Mouse (Mus musculus): ENCODE results near the gene Nob1. TPM values are rescaled to one million over a fixed set of nuclear protein-coding genes. Genes with fewer than 3 reads are reported as not detected.

The Nob1 gene
- total RNA-seq, 2 experiments from 2014 or later: 17.4 to 18.6 TPM

DNA sequence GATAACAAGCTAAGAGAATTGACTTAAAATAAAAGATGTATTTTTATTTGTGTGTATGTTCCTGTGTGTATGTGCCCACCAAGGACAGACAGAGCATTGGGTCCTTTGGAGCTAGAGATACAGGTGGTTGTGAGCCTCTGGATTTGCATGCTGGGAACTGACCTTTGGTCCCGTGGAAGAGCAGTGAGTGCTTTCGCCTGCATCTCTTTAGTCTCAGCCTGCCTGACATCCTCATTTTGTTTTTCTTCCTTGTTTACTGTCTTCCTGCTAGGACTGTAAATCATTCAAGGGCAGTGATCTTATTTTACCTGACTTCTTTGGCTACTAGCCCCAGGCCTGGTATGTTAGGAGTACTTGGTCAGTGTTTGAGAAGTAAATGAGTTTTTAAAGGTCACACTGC is 12.9 kb upstream of the Nob1 start:
- DNase-seq: no peak
- intact Hi-C loops (cut with DNase I; ENCODE audit: low total_unique reads): loop anchor here (10.0 kb wide), 1 partner anchor 333 kb away; no protein-coding TSS in a partner anchor

DNA sequence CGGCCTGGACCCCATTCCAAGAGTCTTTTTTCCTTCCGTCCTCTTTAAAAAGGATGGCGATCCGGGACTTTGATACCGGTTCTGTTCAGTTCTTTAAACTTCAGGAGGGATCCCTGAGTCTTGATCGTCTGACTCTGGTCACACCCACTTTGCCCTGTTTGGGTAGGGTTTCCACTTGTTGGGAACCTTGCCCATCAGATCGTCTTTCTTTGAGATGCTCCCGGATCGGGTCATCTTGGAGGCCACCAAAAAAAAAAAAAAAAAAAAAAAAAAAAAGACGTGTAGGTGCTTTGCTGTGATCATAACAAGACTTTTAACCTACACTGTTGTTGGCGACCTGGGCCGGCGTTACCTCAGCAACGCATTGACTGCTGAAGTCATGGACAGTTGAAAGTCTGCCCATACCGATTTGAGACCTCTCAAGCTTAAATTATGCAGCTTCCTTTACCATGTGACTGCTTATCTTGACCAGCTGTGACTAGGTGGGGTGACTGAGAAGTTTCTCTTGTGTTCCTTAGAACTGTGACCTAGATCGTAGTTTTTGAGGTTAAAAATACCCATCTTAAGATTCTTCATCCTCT is 12.1 kb upstream of the Nob1 start:
- no peak for DNase-seq
- intact Hi-C loops (cut with DNase I; ENCODE audit: low total_unique reads): loop anchor here (10.0 kb wide), 1 partner anchor 332 kb away; no protein-coding TSS in a partner anchor

DNA sequence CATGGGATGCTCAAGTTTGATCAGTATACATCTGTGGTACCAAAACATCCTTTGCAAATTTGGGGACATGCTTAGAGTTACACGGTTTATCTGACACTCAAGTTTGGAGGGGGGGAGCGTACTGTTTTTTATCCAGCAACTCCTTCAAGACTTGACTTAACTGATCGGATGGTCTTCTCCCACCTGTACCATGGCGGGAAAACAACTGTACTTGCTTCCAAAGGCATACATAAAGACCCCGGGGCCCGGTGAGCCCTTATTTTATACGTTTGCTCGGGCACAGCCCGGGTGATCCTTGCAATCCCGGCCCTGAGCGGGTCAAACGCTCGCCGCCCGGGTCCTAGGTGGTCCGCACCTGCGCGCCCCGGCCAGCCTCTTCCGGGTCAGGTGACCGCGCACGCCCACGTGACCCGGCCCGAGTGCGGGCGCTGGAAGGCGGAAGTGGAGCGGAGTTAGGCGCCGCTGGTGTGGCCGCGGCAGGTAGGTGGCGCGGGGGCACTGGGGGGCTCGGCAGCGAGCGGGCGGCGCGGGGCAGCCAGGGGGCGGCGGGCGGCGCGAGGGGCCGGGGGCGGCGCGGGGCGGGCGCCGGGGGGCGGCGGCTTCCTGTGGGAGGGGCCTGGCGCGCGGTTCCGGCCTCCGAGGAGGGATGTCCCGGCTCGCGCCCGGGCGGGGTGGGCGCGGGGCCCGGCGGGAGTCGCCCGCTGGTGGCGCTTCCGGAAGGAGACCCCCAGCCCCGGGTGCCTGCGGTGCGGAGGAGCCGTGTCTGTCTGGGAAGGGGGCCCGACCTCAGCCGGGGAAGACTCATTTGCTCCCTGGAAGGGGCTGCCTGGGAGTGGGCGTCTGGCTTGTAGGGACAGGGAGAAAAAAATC is 11.3 kb upstream of the Nob1 start, which contains the start of gene Wwp2:
Wwp2 (plus strand) TSS at position 404 of the 870 bp plus-strand sequence.
- peak; percentile 74 for DNase-seq
- intact Hi-C loops (cut with DNase I; ENCODE audit: low total_unique reads): loop anchor here (10.0 kb wide), 1 partner anchor 331 kb away; no protein-coding TSS in a partner anchor

DNA sequence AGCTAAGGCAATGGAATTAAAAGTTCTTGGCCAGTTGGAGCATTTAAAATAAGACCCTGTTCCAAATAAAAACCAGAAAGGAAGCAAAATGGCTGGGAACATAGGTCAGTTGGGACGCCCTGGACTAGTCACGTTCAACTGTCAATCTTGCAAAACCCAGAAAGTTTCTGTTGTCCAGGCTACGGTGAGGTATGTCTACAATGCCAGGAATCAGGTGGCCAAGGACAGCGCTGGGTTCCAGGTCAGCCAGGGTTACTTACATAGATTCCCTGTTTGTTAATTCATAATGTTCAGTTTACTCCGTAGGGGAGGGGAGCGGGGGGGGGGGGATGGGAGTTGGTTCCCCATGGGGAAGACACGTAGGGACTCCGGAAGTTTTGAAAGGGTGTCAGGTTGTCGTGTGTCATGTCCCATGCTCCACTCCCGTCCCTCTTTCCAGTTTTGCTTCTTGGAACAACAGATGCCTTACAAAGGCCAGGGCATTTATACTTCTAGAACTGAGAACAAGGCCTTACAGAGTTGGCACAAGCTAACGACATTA is 10.6 kb upstream of the Nob1 start:
- intact Hi-C loops (cut with DNase I; ENCODE audit: low total_unique reads): loop anchor here (10.0 kb wide), 1 partner anchor 331 kb away; no protein-coding TSS in a partner anchor
- no peak for DNase-seq

DNA sequence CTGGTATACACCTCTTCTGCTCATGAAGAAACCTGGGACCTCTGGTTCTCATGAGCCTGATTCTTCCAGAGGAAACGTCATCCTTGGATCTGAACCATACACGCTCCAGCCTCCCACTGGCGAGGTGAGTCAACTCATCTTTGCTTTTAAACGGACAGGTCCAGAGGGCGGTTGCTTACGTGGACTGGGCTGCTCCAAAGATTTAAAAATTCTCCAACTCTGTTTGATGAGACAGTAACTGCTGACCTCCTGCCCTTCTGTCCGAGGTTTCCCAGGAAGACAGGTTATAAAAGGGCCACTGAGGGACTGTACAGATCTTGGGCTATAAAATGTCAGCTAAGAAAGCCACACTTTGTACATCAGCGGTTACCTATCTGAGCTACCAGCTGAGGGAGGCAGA is 6.0 kb upstream of the Nob1 start:
- intact Hi-C loops (cut with DNase I; ENCODE audit: low total_unique reads): loop anchor here (10.0 kb wide), 1 partner anchor 326 kb away; no protein-coding TSS in a partner anchor
- no peak for DNase-seq

DNA sequence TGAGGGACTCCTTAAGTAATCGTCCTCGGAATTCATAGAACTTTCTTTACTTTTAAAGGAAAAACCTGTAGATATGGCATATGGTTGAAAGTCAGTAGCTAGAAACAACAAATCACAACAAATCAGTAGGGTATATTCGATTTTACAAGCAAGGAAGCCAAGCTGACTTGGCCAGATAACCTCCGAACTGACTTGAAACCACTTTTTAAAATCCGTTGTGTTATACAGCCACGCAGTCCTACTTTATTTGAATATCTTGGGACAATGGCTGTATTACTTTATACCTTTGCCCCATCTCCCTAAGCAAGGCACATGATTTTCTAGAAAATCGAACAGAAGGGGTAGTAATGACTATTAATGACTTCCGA is 363 bp upstream of the Nob1 start:
- DNase-seq: no peak
- intact Hi-C loops (cut with DNase I; ENCODE audit: low total_unique reads): no loop called here

DNA sequence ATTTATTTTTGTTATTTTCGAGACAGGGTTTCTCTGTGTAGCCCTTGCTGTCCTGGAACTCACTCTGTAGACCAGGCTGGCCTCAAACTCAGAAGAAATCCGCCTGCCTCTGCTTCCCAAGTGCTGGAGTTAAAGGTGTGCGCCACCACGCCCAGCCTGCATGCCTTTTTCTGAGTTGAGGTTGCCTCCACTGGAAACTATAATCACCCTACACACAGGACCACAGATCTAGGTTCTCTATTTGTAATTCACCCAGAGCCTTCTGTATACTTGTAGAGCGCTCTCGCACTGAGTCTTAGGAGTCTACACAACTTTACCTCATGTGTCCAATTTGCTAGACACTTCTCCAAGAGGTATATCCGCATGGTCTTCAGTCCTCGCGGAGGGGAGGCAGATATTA is 675 bp downstream of the Nob1 start:
- no peak for DNase-seq
- intact Hi-C loops (cut with DNase I; ENCODE audit: low total_unique reads): loop anchor here (5.0 kb wide), 1 partner anchor 37 kb away; no protein-coding TSS in a partner anchor

DNA sequence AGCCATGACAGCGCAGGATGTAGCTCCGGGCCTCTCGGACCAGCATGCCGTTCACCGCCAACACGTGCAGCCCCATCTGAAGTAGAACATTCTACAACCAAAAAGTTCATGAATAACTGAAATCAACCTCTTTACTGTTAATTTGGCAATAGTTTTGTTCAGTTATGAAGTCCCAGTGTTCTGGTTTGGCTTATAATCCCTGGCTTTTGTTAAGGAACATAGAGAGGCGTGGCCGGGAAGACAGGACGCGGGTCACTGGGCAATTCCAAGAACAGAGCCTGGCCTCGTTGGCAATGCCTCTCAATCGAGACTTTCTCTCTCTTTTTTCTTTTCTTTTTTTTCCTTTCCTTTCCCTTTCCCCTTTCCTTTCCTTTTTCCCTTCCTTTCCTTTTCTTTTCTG is 7.8 kb downstream of the Nob1 start:
- intact Hi-C loops (cut with DNase I; ENCODE audit: low total_unique reads): no loop called here

DNA sequence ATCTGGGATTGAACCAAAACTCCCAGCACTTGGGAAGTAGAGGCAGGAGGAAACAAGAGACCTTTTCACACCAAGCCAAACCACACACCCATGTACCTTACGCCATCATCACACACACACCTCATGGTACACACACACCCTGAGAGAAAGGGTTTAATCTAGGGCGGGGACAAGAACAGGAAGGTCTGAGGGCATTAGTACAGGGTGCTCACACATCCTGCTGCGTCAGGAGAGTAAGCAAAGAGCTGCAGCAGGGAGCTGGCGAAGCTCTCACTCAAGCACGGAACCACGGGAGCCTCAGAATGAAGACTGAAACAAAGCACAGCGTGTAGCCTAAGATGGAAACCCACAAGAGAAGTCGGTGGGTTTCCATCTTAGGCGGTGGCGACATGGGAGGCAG is 11.0 kb downstream of the Nob1 start:
- intact Hi-C loops (cut with DNase I; ENCODE audit: low total_unique reads): no loop called here
- no peak for DNase-seq

More for the DNA sequence above, 7.8 kb downstream of the Nob1 start:
- DNase-seq: no peak

DNA sequence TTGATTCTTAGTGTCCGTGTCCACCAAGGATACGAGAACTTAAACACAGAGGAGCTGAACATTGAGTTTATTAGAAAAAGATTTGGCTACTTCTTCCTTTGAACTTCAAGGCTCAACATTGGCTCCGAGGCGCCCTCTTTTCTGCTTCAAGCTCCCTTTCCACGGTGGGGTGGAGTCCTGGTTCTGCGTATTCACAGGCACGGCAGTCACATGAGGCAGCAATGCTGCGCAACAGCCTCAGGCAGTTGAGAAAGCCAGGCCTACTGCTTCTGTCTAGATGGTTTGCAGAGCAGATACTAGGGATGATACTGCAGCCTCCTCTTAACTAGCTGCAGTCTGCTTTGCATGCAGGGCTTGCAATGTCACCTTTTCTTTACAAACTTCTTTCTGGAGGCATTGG is 12.3 kb downstream of the Nob1 start:
- intact Hi-C loops (cut with DNase I; ENCODE audit: low total_unique reads): no loop called here
- no peak for DNase-seq

DNA sequence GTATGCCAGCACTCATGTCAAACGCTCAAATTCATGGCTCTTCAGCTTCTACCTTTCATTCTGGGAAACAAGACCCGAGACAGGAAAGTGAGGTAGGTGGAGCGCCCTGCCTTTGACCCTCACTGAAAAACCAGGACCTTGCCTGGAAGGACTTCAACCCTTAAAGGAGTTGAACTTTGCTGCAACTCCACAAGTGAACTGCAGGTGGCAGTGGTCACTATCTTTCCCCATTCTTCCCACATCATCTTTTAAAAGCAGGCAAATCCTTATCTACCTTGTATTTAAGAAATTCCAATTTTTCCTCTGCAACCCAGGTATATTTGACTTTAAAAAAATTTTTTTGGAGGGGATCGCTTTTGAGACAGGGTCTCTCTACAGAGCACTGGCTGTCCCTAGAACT is 13.5 kb downstream of the Nob1 start:
- intact Hi-C loops (cut with DNase I; ENCODE audit: low total_unique reads): no loop called here
- no peak for DNase-seq

DNA sequence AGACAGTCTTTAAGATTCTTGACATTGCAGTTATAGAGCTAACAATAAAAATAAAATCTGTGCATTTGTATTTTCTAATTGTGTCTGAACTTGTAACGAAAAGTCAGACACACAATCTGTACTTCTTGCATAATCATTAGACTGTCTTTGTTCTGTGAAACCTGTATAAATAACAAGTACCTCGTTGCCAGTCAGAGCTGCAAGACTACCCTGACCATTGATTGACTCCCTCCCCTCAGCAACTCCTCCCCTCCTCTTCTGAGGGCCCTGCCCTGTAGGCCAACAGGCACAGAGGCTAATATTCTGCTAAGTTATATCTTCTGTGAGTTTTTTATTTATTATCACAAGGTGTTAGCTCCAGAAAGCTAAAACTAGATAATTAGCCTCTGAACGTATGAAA is 18.9 kb downstream of the Nob1 start:
- intact Hi-C loops (cut with DNase I; ENCODE audit: low total_unique reads): no loop called here

DNA sequence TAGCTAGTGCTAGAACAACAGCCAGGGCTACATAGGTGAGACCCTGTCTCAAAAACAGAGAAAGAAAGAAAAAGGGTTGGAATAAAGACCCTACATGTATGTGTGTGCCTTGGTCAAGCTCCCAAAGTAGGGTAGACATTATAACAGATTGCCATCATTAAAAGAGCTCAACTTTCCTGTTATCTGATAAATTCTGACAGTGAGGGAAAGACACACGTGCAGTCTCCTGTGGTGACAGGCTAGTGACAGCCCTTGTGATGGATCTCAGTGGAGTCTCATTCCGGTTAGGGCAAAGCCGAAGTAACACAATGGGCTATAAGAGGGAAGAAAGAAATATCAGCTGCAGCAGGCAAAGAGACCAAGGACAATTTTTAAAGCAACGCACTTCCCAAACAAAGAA is 20.8 kb downstream of the Nob1 start:
- intact Hi-C loops (cut with DNase I; ENCODE audit: low total_unique reads): no loop called here
- DNase-seq: no peak

More for the DNA sequence above, 18.9 kb downstream of the Nob1 start:
- DNase-seq: no peak

DNA sequence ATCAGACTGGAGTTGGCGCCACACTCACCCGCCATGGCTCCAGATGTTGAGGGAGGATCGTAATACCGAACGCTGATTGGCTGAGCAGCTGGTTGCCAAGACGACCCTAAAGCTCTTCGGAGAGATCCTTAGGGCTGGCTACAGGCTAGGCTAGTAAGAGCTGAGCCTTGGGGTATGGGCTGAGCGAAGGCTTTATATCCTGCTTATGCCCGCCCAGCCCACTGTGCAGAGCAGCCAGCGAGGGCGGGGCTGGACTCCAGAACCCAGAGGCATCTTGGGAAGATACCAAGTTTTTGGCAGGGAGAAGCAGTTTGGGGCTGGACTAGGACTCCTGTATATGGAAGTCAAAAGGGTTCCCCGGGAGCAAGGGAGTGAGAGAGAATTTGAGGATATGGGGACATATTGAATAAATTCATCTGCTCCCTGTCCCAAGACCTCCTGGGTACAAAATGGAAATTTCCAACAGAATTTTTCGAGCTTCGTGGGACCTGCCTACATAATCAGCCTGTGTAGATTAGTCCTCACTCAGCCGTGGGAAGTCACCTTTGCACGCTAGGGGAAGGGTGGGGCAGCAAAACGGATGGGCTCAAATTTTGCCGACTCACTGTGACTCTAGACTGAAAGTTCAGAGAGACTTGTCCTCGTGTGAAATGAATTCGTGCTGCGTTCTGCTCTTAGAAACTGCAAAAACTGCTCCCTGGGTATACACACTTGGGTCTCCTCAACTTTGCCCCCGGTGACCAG is 21.6 kb downstream of the Nob1 start, which contains the start of gene Nqo1:
Nqo1 (minus strand) TSS at position 169 of the 744 bp plus-strand sequence.
- peak; percentile 78 for DNase-seq
- intact Hi-C loops (cut with DNase I; ENCODE audit: low total_unique reads): no loop called here

DNA sequence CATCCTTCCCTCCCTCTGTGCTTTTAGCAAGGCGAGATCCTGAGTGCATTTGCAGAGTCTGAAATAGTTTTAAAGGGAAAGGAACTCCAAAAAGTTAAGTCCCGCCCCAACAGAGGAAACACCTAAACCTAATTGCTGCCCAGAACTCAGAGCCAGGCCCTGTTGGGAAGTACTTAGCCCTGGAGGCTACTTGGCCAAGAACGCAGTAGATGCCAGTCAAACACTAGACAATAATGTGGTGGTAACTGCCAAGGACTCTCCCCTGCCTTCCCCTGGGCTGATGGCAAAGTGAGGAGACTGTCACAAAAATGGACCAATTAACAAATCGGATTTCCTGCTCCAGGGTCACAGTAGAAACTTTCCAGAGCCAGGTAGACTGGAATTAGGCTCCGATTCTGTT is 23.0 kb downstream of the Nob1 start:
- intact Hi-C loops (cut with DNase I; ENCODE audit: low total_unique reads): no loop called here
- no peak for DNase-seq

DNA sequence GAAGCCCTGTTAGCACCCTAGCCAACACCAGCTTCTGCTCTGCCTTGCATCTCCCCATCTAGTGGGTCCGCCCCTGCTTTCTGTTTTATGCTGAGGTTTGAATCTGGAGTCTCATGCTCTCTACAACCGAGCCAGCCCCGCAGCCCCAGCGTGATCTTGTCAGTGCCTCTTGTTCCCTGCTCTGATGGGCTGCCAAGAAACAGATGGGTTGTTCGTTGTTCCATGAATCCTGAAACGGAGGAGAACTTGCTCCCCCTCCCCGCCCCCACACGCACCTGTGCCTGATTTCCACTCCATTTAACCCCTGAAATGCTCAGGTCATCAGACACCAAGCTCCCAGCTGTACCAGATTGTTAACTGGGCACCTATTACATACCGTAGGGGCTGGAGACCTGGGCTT is 25.4 kb downstream of the Nob1 start:
- DNase-seq: no peak
- intact Hi-C loops (cut with DNase I; ENCODE audit: low total_unique reads): no loop called here

DNA sequence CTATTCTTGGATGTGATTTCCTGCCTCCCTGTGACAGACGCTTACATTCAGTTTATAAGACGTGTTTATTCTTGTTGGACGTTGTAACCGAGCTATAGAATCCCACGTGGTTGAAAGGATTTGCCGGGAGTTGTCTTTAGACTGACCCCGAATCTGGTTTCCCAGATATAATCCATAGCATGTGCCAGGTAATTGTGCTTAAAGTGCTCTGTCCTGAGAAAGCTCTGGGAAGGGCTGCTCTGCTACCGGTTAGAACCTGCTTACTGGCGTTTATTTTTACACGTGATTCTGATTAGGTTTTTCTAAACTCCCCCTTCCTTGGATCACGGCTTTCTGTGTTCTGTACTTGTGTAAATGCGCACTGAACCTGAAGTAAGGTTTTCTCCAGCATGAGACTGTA is 27.2 kb downstream of the Nob1 start:
- intact Hi-C loops (cut with DNase I; ENCODE audit: low total_unique reads): no loop called here
- DNase-seq: no peak

DNA sequence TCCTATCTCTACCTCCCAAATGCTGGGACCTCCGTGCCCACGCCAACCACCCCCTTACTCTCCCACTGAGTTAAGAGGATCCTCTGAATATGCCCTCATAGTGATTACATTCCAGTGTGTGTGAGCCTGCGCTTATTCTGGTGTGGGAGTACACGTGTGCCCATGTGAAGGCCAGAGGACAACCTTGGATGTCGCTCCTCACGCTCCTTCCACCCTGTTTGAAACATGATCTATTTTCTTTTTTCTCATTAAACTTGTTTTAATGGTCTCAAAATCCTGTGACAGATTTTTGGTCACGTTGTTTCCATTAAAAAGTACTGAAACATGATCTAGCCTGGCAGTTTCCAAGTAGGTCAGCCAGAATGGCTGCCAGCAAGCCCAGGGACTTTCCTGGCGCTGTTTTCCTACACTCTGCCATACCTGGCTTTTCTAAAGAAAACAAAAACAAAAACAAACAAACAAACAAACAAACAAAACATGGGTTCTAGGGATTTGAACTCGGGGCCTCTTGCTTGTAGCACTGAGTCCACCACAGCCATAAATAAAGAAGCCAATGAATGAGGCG is 28.7 kb downstream of the Nob1 start:
- intact Hi-C loops (cut with DNase I; ENCODE audit: low total_unique reads): no loop called here
- DNase-seq: no peak

DNA sequence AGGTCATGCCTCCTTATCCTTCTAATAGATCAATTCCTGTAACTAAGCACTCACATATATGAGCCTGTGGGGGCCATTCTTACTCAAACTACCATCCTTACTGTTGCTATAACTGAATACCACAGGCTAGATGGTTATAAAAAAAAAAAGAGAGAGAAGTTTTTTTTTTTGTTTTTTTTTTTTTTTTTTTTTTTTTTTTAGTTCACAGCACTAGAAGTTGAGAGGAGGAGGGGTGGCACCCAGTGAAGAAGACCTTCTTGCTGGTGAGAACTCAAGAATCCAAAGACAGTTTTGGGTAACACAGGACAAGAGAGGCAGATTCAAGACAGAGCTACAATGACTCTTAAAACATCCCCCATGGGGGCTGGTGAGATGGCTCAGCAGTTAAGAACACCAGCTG is 29.5 kb downstream of the Nob1 start:
- no peak for DNase-seq
- intact Hi-C loops (cut with DNase I; ENCODE audit: low total_unique reads): no loop called here

DNA sequence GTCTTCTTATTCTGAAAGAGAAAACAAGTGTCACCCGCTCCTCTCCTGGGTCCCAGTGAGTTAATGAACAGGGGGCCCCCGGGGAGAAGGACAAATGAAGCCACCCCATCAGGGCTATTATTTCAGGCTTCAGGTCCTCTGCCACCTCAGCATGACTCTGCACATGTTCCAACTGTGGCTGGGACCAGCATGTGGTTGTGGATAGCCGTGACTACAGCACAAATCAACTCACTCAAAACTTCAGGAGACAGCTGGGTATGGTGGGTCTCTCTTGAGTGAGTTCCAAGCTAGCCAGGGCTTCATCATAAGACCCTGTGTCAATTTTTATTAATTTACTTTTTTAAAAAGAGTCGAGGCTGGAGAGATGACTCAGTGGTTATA is 33.7 kb downstream of the Nob1 start:
- intact Hi-C loops (cut with DNase I; ENCODE audit: low total_unique reads): no loop called here
- DNase-seq: no peak

Measured in gastrocnemius, postnatal 14 days (tissue).